Mouse (Mus musculus): Measurements from ENCODE around the gene Marf1. TPM values are rescaled to one million over a fixed set of nuclear protein-coding genes. Genes with fewer than 3 reads are reported as not detected.

Gene Marf1
- polyA plus RNA-seq, 1 experiment from 2014 or later: 19.1 TPM

DNA sequence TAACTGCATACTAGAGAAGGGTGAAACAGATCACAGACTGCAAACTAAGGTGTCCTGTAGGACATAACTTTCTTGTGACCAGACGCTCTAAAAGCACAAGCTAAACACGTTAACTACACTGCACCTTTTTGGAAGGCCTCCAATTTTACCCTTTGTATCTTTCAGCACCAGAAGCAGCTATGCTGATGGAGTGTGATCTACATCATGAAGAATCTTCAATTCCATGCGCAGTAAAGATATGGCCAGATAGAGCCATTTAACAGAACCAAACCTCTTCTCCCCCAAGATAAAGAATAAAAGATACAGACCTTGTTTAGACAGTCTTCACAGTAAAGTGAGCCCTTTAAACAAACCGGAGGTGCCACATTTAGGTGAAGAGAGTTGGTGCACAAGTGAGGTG is 11.4 kb downstream of the Marf1 start:
- no peaks in the 10 kb centered on the region for H3K4me1 ChIP-seq (ENCODE audit: control insufficient read depth, insufficient read depth, low read length)
- H3K27ac ChIP-seq (ENCODE audit: low read depth, low read length): no peak overlapping the region
- no peaks in the 10 kb centered on the region for H3K9me3 ChIP-seq (ENCODE audit: control insufficient read depth, low read length)
- 97% methylated on average over 4 of the region's 4 CpGs for WGBS
- no peak overlapping the region for H3K4me2 ChIP-seq (ENCODE audit: low read depth, low read length)
- H3K4me3 ChIP-seq (ENCODE audit: low read depth, low read length): no peak overlapping the region
- peaks cover 38% of the 10 kb centered on the region for H3K36me3 ChIP-seq (ENCODE audit: control insufficient read depth, insufficient read depth, low read length)
- no peak for ATAC-seq (ENCODE audit: low read depth)
- no peaks in the 10 kb centered on the region for H3K27me3 ChIP-seq (ENCODE audit: control insufficient read depth, insufficient read depth, low read length)
- no peak overlapping the region for H3K9ac ChIP-seq (replicated peaks; ENCODE audit: low read depth, low read length)

DNA sequence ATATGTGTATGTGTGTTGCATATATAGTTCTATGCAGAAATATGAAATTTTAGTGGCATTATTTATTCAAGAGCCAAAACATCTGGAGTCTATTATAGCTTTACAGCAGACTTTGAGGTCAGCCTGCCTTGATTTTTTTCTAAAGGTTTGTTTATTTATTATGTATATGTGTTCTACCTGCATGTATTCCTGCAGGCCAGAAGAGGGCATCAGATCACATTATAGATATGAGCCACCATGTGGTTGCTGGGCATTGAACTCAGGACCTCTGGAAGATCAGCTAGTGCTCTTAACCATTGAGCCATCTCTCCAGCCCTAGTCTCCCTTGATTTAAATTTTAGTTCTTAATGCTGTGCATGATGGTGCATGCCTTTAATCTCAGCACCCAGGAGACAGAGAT is 15.4 kb downstream of the Marf1 start:
- no peak overlapping the region for H3K4me2 ChIP-seq (ENCODE audit: low read depth, low read length)
- H3K4me3 ChIP-seq (ENCODE audit: low read depth, low read length): no peak overlapping the region
- H3K9me3 ChIP-seq (ENCODE audit: control insufficient read depth, low read length): no peaks in the 10 kb centered on the region
- H3K27ac ChIP-seq (ENCODE audit: low read depth, low read length): no peak overlapping the region
- H3K4me1 ChIP-seq (ENCODE audit: control insufficient read depth, insufficient read depth, low read length): no peaks in the 10 kb centered on the region
- H3K9ac ChIP-seq (replicated peaks; ENCODE audit: low read depth, low read length): no peak overlapping the region
- ATAC-seq (ENCODE audit: low read depth): no peak
- peaks cover 58% of the 10 kb centered on the region for H3K36me3 ChIP-seq (ENCODE audit: control insufficient read depth, insufficient read depth, low read length)
- no peaks in the 10 kb centered on the region for H3K27me3 ChIP-seq (ENCODE audit: control insufficient read depth, insufficient read depth, low read length)

DNA sequence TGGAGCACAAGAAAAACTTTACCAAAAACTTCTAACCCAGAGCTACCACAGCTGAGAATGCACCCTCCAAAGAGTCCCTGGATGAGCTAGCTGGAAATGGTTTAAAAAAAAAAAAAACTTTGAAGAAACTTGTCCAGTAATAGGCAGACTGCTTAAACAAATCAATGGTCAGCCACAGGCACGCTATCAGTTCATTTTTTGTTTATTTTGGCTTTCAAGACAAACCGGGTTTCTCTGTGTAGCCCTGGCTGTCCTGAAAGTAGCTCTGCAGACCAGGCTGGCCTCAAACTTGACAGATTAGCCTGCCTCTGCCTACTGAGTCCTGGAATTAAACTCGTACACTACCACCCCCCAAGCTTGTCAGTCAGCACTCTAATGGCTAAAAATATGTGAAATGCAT is 19.9 kb downstream of the Marf1 start:
- peaks cover 68% of the 10 kb centered on the region for H3K36me3 ChIP-seq (ENCODE audit: control insufficient read depth, insufficient read depth, low read length)
- no peaks in the 10 kb centered on the region for H3K9me3 ChIP-seq (ENCODE audit: control insufficient read depth, low read length)
- no peaks in the 10 kb centered on the region for H3K27me3 ChIP-seq (ENCODE audit: control insufficient read depth, insufficient read depth, low read length)
- ATAC-seq (ENCODE audit: low read depth): no peak
- no peak overlapping the region for H3K4me3 ChIP-seq (ENCODE audit: low read depth, low read length)
- no peak overlapping the region for H3K9ac ChIP-seq (replicated peaks; ENCODE audit: low read depth, low read length)
- no peaks in the 10 kb centered on the region for H3K4me1 ChIP-seq (ENCODE audit: control insufficient read depth, insufficient read depth, low read length)
- 92% methylated on average over 3 of the region's 3 CpGs for WGBS
- H3K27ac ChIP-seq (ENCODE audit: low read depth, low read length): no peak overlapping the region
- H3K4me2 ChIP-seq (ENCODE audit: low read depth, low read length): no peak overlapping the region

DNA sequence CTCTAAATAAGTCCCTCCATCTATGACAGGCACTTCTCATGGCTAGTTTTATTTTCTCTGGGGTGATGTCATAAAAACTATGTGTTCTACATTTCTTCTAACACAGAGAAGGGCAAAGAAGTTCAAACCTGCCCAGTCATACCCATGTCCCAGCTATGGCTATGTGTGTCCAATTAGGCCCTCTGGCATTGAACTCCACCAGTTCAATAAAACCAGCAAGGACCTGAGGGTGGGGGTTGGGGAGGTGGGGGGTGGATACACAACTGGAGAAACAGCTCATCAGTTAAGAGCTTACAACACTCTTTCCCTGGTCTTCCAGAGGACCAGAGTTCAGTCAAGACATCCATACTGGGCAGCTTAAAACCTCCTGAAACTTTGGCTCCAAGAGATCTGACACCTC is 24.0 kb downstream of the Marf1 start:
- no peaks in the 10 kb centered on the region for H3K9me3 ChIP-seq (ENCODE audit: control insufficient read depth, low read length)
- peaks cover 67% of the 10 kb centered on the region for H3K36me3 ChIP-seq (ENCODE audit: control insufficient read depth, insufficient read depth, low read length)
- no peak for ATAC-seq (ENCODE audit: low read depth)
- H3K27me3 ChIP-seq (ENCODE audit: control insufficient read depth, insufficient read depth, low read length): no peaks in the 10 kb centered on the region
- no peak overlapping the region for H3K9ac ChIP-seq (replicated peaks; ENCODE audit: low read depth, low read length)
- H3K27ac ChIP-seq (ENCODE audit: low read depth, low read length): no peak overlapping the region
- H3K4me1 ChIP-seq (ENCODE audit: control insufficient read depth, insufficient read depth, low read length): no peaks in the 10 kb centered on the region
- H3K4me3 ChIP-seq (ENCODE audit: low read depth, low read length): no peak overlapping the region
- H3K4me2 ChIP-seq (ENCODE audit: low read depth, low read length): no peak overlapping the region

DNA sequence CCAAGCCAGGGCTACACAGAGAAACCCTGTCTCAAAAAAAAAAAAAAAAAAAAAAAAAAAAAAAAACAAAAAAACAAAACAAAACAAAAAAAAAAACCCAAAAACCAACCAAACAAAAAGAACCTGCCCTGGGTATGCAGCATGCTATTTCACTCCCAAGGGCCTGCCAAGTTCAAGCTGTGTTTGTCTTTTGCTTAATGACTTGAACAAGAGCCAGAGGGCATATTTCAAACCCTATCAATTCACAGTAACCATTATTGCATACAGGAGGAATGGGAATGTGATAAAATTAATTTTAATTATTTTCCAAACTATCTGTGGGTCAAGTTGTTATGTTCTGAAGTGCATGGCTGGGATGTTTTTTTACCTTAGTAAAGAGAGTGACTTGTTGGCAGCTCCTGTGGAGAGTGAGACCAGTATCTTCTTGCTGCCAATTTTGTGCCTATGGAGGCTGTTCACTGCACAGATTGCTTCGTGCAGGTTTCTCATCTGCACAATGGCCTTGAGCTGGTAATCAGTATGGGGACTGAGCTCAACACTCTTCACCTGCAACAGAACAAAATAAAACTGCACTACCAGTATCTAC is 25.1 kb downstream of the Marf1 start:
- Histone ChIP-seq H3K9ac (replicated peaks; ENCODE audit: low read depth, low read length) (no peak overlapping the region), H3K4me1 (ENCODE audit: control insufficient read depth, insufficient read depth, low read length) (no peaks in the 10 kb centered on the region), H3K27ac (ENCODE audit: low read depth, low read length) (no peak overlapping the region), H3K36me3 (ENCODE audit: control insufficient read depth, insufficient read depth, low read length) (peaks cover 66% of the 10 kb centered on the region), H3K27me3 (ENCODE audit: control insufficient read depth, insufficient read depth, low read length) (no peaks in the 10 kb centered on the region), H3K4me2 (ENCODE audit: low read depth, low read length) (no peak overlapping the region), H3K9me3 (ENCODE audit: control insufficient read depth, low read length) (no peaks in the 10 kb centered on the region), H3K4me3 (ENCODE audit: low read depth, low read length) (no peak overlapping the region)
- ATAC-seq (ENCODE audit: low read depth): no peak
- WGBS: 89% methylated on average over 1 of the region's 1 CpGs

DNA sequence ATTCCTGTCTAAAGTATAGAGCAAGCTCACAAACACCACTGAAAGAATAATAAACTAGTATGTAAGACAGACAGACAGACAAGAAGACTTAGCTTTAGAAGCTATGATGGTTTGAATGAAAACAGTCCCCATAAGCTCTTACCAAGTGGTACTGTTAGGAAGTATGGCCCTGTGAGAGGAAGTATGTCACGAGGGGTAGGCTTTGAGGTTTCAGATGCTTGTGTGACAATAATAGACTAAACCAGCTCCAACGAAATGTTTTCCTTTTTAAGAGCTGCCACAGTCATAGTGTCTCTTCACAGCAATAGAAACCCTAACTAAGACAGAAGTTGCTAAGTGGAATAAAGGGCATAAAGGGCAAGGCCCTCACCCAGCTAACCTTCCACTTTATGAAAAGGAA is 28.1 kb downstream of the Marf1 start:
- Histone ChIP-seq H3K4me1 (ENCODE audit: control insufficient read depth, insufficient read depth, low read length) (no peaks in the 10 kb centered on the region), H3K4me2 (ENCODE audit: low read depth, low read length) (no peak overlapping the region), H3K36me3 (ENCODE audit: control insufficient read depth, insufficient read depth, low read length) (peaks cover 53% of the 10 kb centered on the region), H3K9ac (replicated peaks; ENCODE audit: low read depth, low read length) (no peak overlapping the region), H3K4me3 (ENCODE audit: low read depth, low read length) (no peak overlapping the region), H3K9me3 (ENCODE audit: control insufficient read depth, low read length) (no peaks in the 10 kb centered on the region), H3K27ac (ENCODE audit: low read depth, low read length) (no peak overlapping the region), H3K27me3 (ENCODE audit: control insufficient read depth, insufficient read depth, low read length) (no peaks in the 10 kb centered on the region)
- WGBS: 91% methylated on average over 2 of the region's 2 CpGs
- no peak for ATAC-seq (ENCODE audit: low read depth)

DNA sequence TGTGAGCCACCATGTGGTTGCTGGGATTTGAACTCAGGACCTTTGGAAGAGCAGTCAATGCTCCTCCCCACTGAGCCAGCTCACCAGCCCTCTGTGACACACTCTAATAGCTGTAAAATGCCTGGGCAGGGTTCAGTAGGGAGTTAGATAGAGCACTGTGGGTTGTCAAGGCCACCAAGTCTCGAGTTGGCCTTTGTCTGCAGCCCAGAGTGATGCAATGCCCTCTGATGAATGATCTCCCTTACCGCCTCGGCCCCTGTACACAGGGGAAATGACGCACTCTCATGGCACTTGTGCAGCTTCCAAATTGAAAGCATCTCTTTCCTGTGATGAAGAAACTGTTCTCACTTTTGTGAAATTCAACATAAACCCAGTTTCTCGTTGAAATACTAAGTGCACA is 31.3 kb downstream of the Marf1 start:
- H3K4me1 ChIP-seq (ENCODE audit: control insufficient read depth, insufficient read depth, low read length): no peaks in the 10 kb centered on the region
- no peak overlapping the region for H3K27ac ChIP-seq (ENCODE audit: low read depth, low read length)
- no peak for ATAC-seq (ENCODE audit: low read depth)
- H3K9ac ChIP-seq (replicated peaks; ENCODE audit: low read depth, low read length): no peak overlapping the region
- 84% methylated on average over 5 of the region's 5 CpGs for WGBS
- H3K9me3 ChIP-seq (ENCODE audit: control insufficient read depth, low read length): no peaks in the 10 kb centered on the region
- H3K4me3 ChIP-seq (ENCODE audit: low read depth, low read length): no peak overlapping the region
- no peak overlapping the region for H3K4me2 ChIP-seq (ENCODE audit: low read depth, low read length)
- no peaks in the 10 kb centered on the region for H3K27me3 ChIP-seq (ENCODE audit: control insufficient read depth, insufficient read depth, low read length)
- peaks cover 68% of the 10 kb centered on the region for H3K36me3 ChIP-seq (ENCODE audit: control insufficient read depth, insufficient read depth, low read length)

DNA sequence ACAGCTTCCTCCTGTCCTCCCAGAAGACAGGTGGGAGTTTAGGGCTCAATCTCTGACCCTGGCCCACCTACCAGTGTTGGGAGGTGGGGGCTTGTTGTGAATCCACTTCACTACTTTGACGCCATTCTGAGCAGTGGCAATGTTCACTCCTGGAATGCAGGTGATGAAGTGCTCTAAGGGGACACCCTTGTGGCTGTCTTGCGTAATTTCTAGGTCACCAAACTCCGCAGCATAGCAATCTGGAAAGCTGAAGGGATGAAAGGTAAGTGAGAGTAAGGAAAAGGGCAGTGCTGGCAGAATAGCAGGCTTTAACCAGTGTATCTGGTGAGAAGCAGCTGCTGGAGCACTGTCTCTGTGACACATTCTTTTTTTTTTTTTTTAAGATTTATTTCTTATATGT is 31.8 kb downstream of the Marf1 start:
- H3K36me3 ChIP-seq (ENCODE audit: control insufficient read depth, insufficient read depth, low read length): peaks cover 68% of the 10 kb centered on the region
- H3K9ac ChIP-seq (replicated peaks; ENCODE audit: low read depth, low read length): no peak overlapping the region
- no peaks in the 10 kb centered on the region for H3K27me3 ChIP-seq (ENCODE audit: control insufficient read depth, insufficient read depth, low read length)
- ATAC-seq (ENCODE audit: low read depth): no peak
- H3K4me2 ChIP-seq (ENCODE audit: low read depth, low read length): no peak overlapping the region
- no peaks in the 10 kb centered on the region for H3K9me3 ChIP-seq (ENCODE audit: control insufficient read depth, low read length)
- H3K4me1 ChIP-seq (ENCODE audit: control insufficient read depth, insufficient read depth, low read length): no peaks in the 10 kb centered on the region
- H3K4me3 ChIP-seq (ENCODE audit: low read depth, low read length): no peak overlapping the region
- no peak overlapping the region for H3K27ac ChIP-seq (ENCODE audit: low read depth, low read length)
- WGBS: 94% methylated on average over 3 of the region's 3 CpGs

DNA sequence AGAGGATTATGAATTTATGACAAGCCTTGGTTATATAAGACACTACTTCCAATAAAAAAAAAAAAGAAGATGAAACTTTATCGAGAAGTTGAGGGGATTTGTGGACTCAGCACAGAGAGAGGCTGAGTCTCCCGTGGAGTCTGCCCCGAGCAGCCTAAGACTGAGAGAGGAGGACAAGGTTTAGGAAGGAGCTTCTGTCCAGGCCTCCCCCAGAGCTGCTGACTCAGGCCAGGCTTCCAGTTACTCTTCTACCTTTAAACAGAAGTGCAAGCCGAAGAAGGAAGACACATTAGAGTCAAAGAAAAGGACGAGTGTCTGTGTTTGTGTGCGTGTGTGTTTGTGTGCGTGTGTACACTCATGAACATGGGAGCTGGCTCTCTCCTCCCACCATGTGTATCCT is 32.4 kb downstream of the Marf1 start:
- Histone ChIP-seq H3K4me1 (ENCODE audit: control insufficient read depth, insufficient read depth, low read length) (no peaks in the 10 kb centered on the region), H3K9ac (replicated peaks; ENCODE audit: low read depth, low read length) (no peak overlapping the region), H3K27ac (ENCODE audit: low read depth, low read length) (no peak overlapping the region), H3K4me3 (ENCODE audit: low read depth, low read length) (no peak overlapping the region), H3K4me2 (ENCODE audit: low read depth, low read length) (no peak overlapping the region), H3K27me3 (ENCODE audit: control insufficient read depth, insufficient read depth, low read length) (no peaks in the 10 kb centered on the region), H3K36me3 (ENCODE audit: control insufficient read depth, insufficient read depth, low read length) (peaks cover 68% of the 10 kb centered on the region), H3K9me3 (ENCODE audit: control insufficient read depth, low read length) (no peaks in the 10 kb centered on the region)
- no peak for ATAC-seq (ENCODE audit: low read depth)
- 94% methylated on average over 7 of the region's 7 CpGs for WGBS

DNA sequence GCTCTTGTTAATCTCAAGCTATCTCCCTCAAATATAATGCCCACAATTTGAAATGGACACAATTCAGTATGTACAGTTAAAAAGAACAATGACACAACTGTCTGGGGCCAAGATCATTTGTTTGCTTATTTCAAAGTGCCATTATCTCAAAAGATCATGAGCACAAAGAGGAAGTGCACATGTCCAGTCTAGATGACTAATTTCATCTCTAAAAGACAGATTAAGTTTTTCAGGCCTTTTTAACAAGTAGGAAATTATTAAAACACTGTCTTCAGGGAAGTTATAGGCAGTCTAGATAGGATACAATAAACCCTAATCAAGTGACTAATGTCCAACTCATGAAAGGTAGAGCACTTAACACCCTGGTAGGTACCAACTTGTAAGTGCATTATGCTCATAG is 34.2 kb downstream of the Marf1 start:
- Histone ChIP-seq H3K27me3 (ENCODE audit: control insufficient read depth, insufficient read depth, low read length) (no peaks in the 10 kb centered on the region), H3K4me2 (ENCODE audit: low read depth, low read length) (no peak overlapping the region), H3K4me1 (ENCODE audit: control insufficient read depth, insufficient read depth, low read length) (no peaks in the 10 kb centered on the region), H3K9ac (replicated peaks; ENCODE audit: low read depth, low read length) (no peak overlapping the region), H3K4me3 (ENCODE audit: low read depth, low read length) (no peak overlapping the region), H3K9me3 (ENCODE audit: control insufficient read depth, low read length) (no peaks in the 10 kb centered on the region), H3K36me3 (ENCODE audit: control insufficient read depth, insufficient read depth, low read length) (peaks cover 64% of the 10 kb centered on the region), H3K27ac (ENCODE audit: low read depth, low read length) (no peak overlapping the region)
- ATAC-seq (ENCODE audit: low read depth): no peak
